Comparison of ENCODE assay signal across 16 mouse cellular contexts in the genomic region with DNA sequence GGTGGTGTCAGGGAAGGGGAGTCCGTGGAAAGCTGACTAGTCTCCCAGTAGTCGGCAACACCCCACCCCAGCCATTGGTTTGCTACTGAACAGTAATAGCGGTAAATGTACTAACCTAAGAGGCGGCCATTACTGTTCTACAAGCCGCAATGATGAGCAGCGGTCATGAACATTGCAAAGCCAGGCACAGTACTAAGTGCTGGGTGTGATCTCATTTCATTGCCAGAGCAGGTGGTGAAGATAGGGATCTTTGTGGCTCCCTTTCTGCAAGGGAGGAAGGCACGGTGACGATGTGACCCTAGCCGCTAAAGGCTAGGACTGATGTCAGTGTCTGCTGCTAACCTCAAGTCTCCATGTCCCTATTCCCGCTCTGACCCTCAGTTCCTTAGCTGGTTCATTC. TPM values are rescaled to one million over a fixed set of nuclear protein-coding genes. Genes with fewer than 3 reads are reported as not detected.
DNase-seq lines count a peak whose midpoint lies in the region; TF ChIP-seq lines count a peak whose summit lies in the region.
"Had no signal": no experiment of that assay in that cellular context is flagged by ENCODE, and none has a peak within 500 bp of the region (broad histone marks: within the 10 kb centered on the region; RNA-seq: fewer than 3 reads in every experiment).

No protein-coding gene starts in this region.

- no peak for TF ChIP-seq CTCF in cerebellum, adult 2 months (IDR thresholded peaks at IDR 0.05; ENCODE audit: borderline replicate concordance, insufficient read depth, low read depth, low read length)

- peak; percentile 68 for DNase-seq in 416B (ENCODE audit: low read depth)
- DNase-seq in induced T-regulatory cell, adult 2 months (ENCODE audit: low read depth), result peak; percentile 76
- peak; percentile 49 to 52 for DNase-seq in thymus, postnatal 10 days (ENCODE audit: low spot score in 2 of 2)
- DNase-seq in thymus, postnatal 4 days, result peak; percentile 56
- no peak for DNase-seq in ovary, postnatal 36 days (ENCODE audit: low spot score)
- no peak for DNase-seq in adrenal gland, postnatal 14 days
- DNase-seq in cerebellum, adult 2 months, result no peak
- DNase-seq: adrenal gland, postnatal 25 days; cerebellum, adult 18-20 months; cerebellum, postnatal 10 days; gastrocnemius, postnatal 36 days; heart, adult 11 months; heart, postnatal 10 days had no signal

- no peak overlapping the region for H3K27ac ChIP-seq in cerebellum, adult 2 months (ENCODE audit: insufficient read depth, low read length)
- H3K27ac ChIP-seq: embryonic facial prominence, embryonic 10.5 days; hindbrain, embryonic 14.5 days had no signal

- H3K4me3 ChIP-seq in cerebellum, adult 2 months (replicated peaks; ENCODE audit: insufficient read depth, low read depth, low read length), result no peak overlapping the region
- H3K4me3 ChIP-seq: embryonic facial prominence, embryonic 10.5 days had no signal

- TF ChIP-seq POLR2A in cerebellum, adult 2 months (IDR thresholded peaks at IDR 0.05; ENCODE audit: borderline replicate concordance, insufficient read depth, low read length), result no peak

- 95% methylated on average over 10 of the region's 10 CpGs for WGBS in cerebellum, adult 2 months

- no peaks in the 10 kb centered on the region for H3K27me3 ChIP-seq in cerebellum, adult 2 months (ENCODE audit: control insufficient read depth, insufficient read depth, low read length)

- peaks cover 30% of the 10 kb centered on the region for H3K4me1 ChIP-seq in cerebellum, adult 2 months (ENCODE audit: control insufficient read depth, insufficient read depth, low read length)

RNA-seq across cellular contexts. Expression of a gene that starts 33.5 kb away (rescaled TPM):
- 16.7 and 18.7 TPM in 2 replicates for total RNA-seq in adrenal gland, postnatal 14 days (2021)
- 27.5 and 28.7 TPM in 2 replicates for polyA plus RNA-seq in cerebellum, adult 2 months (2012; rRNA removed)

RNA-seq across cellular contexts. Expression of a gene that starts 54.1 kb away (rescaled TPM):
- total RNA-seq in adrenal gland, postnatal 14 days (2021), result 0.74 and 1.7 TPM in 2 replicates
- 0.30 and 0.38 TPM in 2 replicates for polyA plus RNA-seq in cerebellum, adult 2 months (2012; rRNA removed)
- total RNA-seq: adrenal gland, postnatal 25 days; gastrocnemius, adult 8-10 months; gastrocnemius, postnatal 36 days had no signal

Comparison
In these comparisons a context has a peak if more than half of its experiments do, and no peak if none do; other contexts are left out.
1. DNase-seq: peak in 416B (single experiment), induced T-regulatory cell, adult 2 months (single experiment), thymus, postnatal 10 days (2 of 2) and thymus, postnatal 4 days (single experiment); none in ovary, postnatal 36 days (single experiment), adrenal gland, postnatal 14 days (single experiment) and cerebellum, adult 2 months (0 of 2).